Mouse (Mus musculus) midbrain, embryonic 11.5 days (tissue): Measurements from ENCODE around the gene Mslnl. TPM values are rescaled to one million over a fixed set of nuclear protein-coding genes. Genes with fewer than 3 reads are reported as not detected.
A peak's percentile ranks its signal among the peaks of the same experiment; 100 is the strongest.

Experiments used
- ATAC-seq: fragments of 200-750 bp; cut with Nextera tagmentation; 2 replicates; pipeline ENCODE4 v1.8.0; 2017; ENCODE audit warnings: moderate TSS enrichment, moderate library complexity; ENCODE audit not compliant: low FRiP score
- DNase-seq: peaks from one replicate; pipeline ENCODE4 v3.0.0; 2015; ENCODE audit warnings: low spot score; ENCODE audit errors: missing footprints
- H3K27ac ChIP-seq: fragments of 300-500 bp; sonication (generic); 2 replicates; pipeline ENCODE4 v1.5.1; 2014; ENCODE audit warnings: low read depth, low read length
- H3K27me3 ChIP-seq: fragments of 300-500 bp; sonication (generic); 2 replicates; pipeline ENCODE4 v1.6.1; 2014; ENCODE audit warnings: mild to moderate bottlenecking, low read length, moderate library complexity, mixed read lengths; ENCODE audit not compliant: control insufficient read depth, insufficient read depth
- H3K36me3 ChIP-seq: fragments of 300-500 bp; sonication (generic); 2 replicates; pipeline ENCODE4 v1.6.1; 2014; ENCODE audit warnings: mild to moderate bottlenecking, low read length, moderate library complexity, mixed read lengths; ENCODE audit not compliant: control insufficient read depth, insufficient read depth
- H3K4me1 ChIP-seq: fragments of 300-500 bp; sonication (generic); 2 replicates; pipeline ENCODE4 v1.6.1; 2014; ENCODE audit warnings: low read length; ENCODE audit not compliant: control insufficient read depth, insufficient read depth
- H3K4me2 ChIP-seq: fragments of 300-500 bp; sonication (generic); 2 replicates; pipeline ENCODE4 v1.6.1; 2014; ENCODE audit warnings: mild to moderate bottlenecking, moderate library complexity
- H3K4me3 ChIP-seq: fragments of 300-500 bp; sonication (generic); 2 replicates; pipeline ENCODE4 v1.5.1; 2014; ENCODE audit warnings: low read depth, low read length
- H3K9ac ChIP-seq: fragments of 300-500 bp; sonication (generic); 2 replicates; pipeline ENCODE4 v1.6.1; 2014; ENCODE audit warnings: low read length
- H3K9me3 ChIP-seq: fragments of 300-500 bp; sonication (generic); 2 replicates; pipeline ENCODE4 v1.6.1; 2016; ENCODE audit warnings: low read length; ENCODE audit not compliant: control insufficient read depth
- WGBS: fragments of 180-500 bp; shearing (Covaris S2); extraction: QIAGEN DNeasy Blood & Tissue Kit; methylation state at CpG from one replicate; pipeline ENCODE4 v1.1.7; 2014; 5-methylcytosine and 5-hydroxymethylcytosine counted together
- polyA plus RNA-seq: library from polyadenylated mRNA; unstranded; fragments of >200 nt; fragmentation: Nextera tagmentation; extraction: Ambion mirVana; gene quantifications from 2 replicates; pipeline ENCODE4 v1.2.1, GENCODE M21; 2014

Mslnl gene
- not detected in 2 replicates for polyA plus RNA-seq

GRCm38 (mm10) chr17:25735745-25736144 is at the start of gene Mslnl:
TSS of gene Mslnl (plus strand) at chr17:25736042.
- Histone ChIP-seq H3K27me3 (no peaks in the 10 kb centered on the region), H3K4me3 (no peak within 1 kb of the TSS), H3K9me3 (no peaks in the 10 kb centered on the region), H3K27ac (no peak within 1 kb of the TSS), H3K9ac (no peak within 1 kb of the TSS), H3K4me2 (no peak within 1 kb of the TSS), H3K36me3 (no peaks in the 10 kb centered on the region), H3K4me1 (no peaks in the 10 kb centered on the region)
- ATAC-seq: no peak
- 79% methylated on average over 3 of the region's 3 CpGs for WGBS
- DNase-seq: no peak

GRCm38 (mm10) chr17:25686323-25686722 is 49.5 kb upstream of the Mslnl start:
- Histone ChIP-seq H3K9ac (no peak overlapping the region), H3K4me3 (no peak overlapping the region), H3K27ac (no peak overlapping the region), H3K9me3 (no peaks in the 10 kb centered on the region), H3K36me3 (no peaks in the 10 kb centered on the region), H3K4me2 (no peak overlapping the region), H3K4me1 (peaks cover 4% of the 10 kb centered on the region; the same call in 1 of the 2 replicates), H3K27me3 (no peaks in the 10 kb centered on the region)
- no peak for ATAC-seq
- DNase-seq: peak; percentile 86
- 51% methylated on average over 7 of the region's 7 CpGs for WGBS

- no peak overlapping the region for H3K4me2 ChIP-seq
- DNase-seq (peak; percentile 71), ATAC-seq (no peak)
- H3K4me3 ChIP-seq: no peak overlapping the region
- WGBS: 80% methylated on average over 4 of the region's 4 CpGs
- H3K4me1 ChIP-seq: peaks cover 4% of the 10 kb centered on the region; the same call in 1 of the 2 replicates
- H3K27me3 ChIP-seq: no peaks in the 10 kb centered on the region
- H3K36me3 ChIP-seq: no peaks in the 10 kb centered on the region
- no peaks in the 10 kb centered on the region for H3K9me3 ChIP-seq
- H3K9ac ChIP-seq: no peak overlapping the region
- no peak overlapping the region for H3K27ac ChIP-seq
These were observed 46.9 kb upstream of the Mslnl start for GRCm38 (mm10) chr17:25688922-25689321.

GRCm38 (mm10) chr17:25696263-25696662 is 39.6 kb upstream of the Mslnl start:
- no peaks in the 10 kb centered on the region for H3K9me3 ChIP-seq
- no peak overlapping the region for H3K27ac ChIP-seq
- ATAC-seq (no peak), DNase-seq (peak; percentile 37)
- no peak overlapping the region for H3K4me2 ChIP-seq
- no peak overlapping the region for H3K4me3 ChIP-seq
- 60% methylated on average over 1 of the region's 1 CpGs for WGBS
- H3K4me1 ChIP-seq: no peaks in the 10 kb centered on the region
- H3K27me3 ChIP-seq: no peaks in the 10 kb centered on the region
- H3K36me3 ChIP-seq: no peaks in the 10 kb centered on the region
- no peak overlapping the region for H3K9ac ChIP-seq

GRCm38 (mm10) chr17:25698446-25698845 is 37.4 kb upstream of the Mslnl start:
- 8% methylated on average over 7 of the region's 7 CpGs for WGBS
- 0 out of 2 replicates have a peak, but pooled peaks have one; percentile 54 for ATAC-seq
- Histone ChIP-seq H3K4me3 (no peak overlapping the region), H3K9me3 (no peaks in the 10 kb centered on the region), H3K4me1 (no peaks in the 10 kb centered on the region), H3K27me3 (no peaks in the 10 kb centered on the region), H3K9ac (no peak overlapping the region), H3K4me2 (no peak overlapping the region), H3K27ac (no peak overlapping the region), H3K36me3 (no peaks in the 10 kb centered on the region)
- DNase-seq: peak; percentile 98

- Histone ChIP-seq H3K9me3 (no peaks in the 10 kb centered on the region), H3K9ac (no peak overlapping the region), H3K27ac (no peak overlapping the region), H3K27me3 (no peaks in the 10 kb centered on the region), H3K4me1 (no peaks in the 10 kb centered on the region), H3K36me3 (no peaks in the 10 kb centered on the region), H3K4me2 (no peak overlapping the region), H3K4me3 (no peak overlapping the region)
- WGBS: 58% methylated on average over 9 of the region's 9 CpGs
- ATAC-seq (no peak), DNase-seq (peak; percentile 71)
These were observed 34.9 kb upstream of the Mslnl start for GRCm38 (mm10) chr17:25700863-25701496.

- DNase-seq (peak; percentile 39), ATAC-seq (no peak)
- 93% methylated on average over 2 of the region's 2 CpGs for WGBS
- Histone ChIP-seq H3K4me2 (no peak overlapping the region), H3K9ac (no peak overlapping the region), H3K4me3 (no peak overlapping the region), H3K9me3 (no peaks in the 10 kb centered on the region), H3K27me3 (no peaks in the 10 kb centered on the region), H3K4me1 (no peaks in the 10 kb centered on the region), H3K36me3 (no peaks in the 10 kb centered on the region), H3K27ac (no peak overlapping the region)
These were observed 25.8 kb upstream of the Mslnl start for GRCm38 (mm10) chr17:25709994-25710393.

GRCm38 (mm10) chr17:25711136-25711535 is 24.7 kb upstream of the Mslnl start:
- no peak overlapping the region for H3K4me3 ChIP-seq
- no peak overlapping the region for H3K27ac ChIP-seq
- 89% methylated on average over 4 of the region's 4 CpGs for WGBS
- no peaks in the 10 kb centered on the region for H3K36me3 ChIP-seq
- no peaks in the 10 kb centered on the region; the same call in 1 of the 2 replicates for H3K4me1 ChIP-seq
- H3K9me3 ChIP-seq: no peaks in the 10 kb centered on the region
- no peak for ATAC-seq
- H3K27me3 ChIP-seq: peaks cover 4% of the 10 kb centered on the region
- H3K4me2 ChIP-seq: no peak overlapping the region
- peak; percentile 44 for DNase-seq
- H3K9ac ChIP-seq: no peak overlapping the region

- 42% methylated on average over 3 of the region's 3 CpGs for WGBS
- Histone ChIP-seq H3K27ac (no peak overlapping the region), H3K4me2 (no peak overlapping the region), H3K9ac (no peak overlapping the region), H3K27me3 (peaks cover 15% of the 10 kb centered on the region), H3K9me3 (no peaks in the 10 kb centered on the region), H3K4me3 (no peak overlapping the region), H3K36me3 (no peaks in the 10 kb centered on the region), H3K4me1 (peaks cover 7% of the 10 kb centered on the region; the same call in 1 of the 2 replicates)
- no peak for ATAC-seq
- peak; percentile 57 for DNase-seq
These were observed 20.2 kb upstream of the Mslnl start for GRCm38 (mm10) chr17:25715627-25716026.
